ENCODE assay signal across 13 mouse cellular contexts in genomic region chr8:80204678-80205654, GRCm38 (mm10).
DNase-seq lines count a peak whose midpoint lies in the region; ATAC-seq and TF ChIP-seq lines count a peak whose summit lies in the region.
"Had no signal": no experiment of that assay in that cellular context is flagged by ENCODE, and none has a peak within 500 bp of the region (broad histone marks: within the 10 kb centered on the region; RNA-seq: fewer than 3 reads in every experiment).

No protein-coding gene starts in this region.

- H3K27me3 ChIP-seq in kidney, embryonic 16.5 days (ENCODE audit: insufficient read depth, low read length): no peaks in the 10 kb centered on the region
- H3K27me3 ChIP-seq in limb, embryonic 12.5 days: no peaks in the 10 kb centered on the region
- no peaks in the 10 kb centered on the region for H3K27me3 ChIP-seq in stomach, postnatal 0 days (ENCODE audit: control insufficient read depth, insufficient read depth, low read length)
- H3K27me3 ChIP-seq: intestine, embryonic 15.5 days; liver, embryonic 13.5 days had no signal

- H3K4me3 ChIP-seq in kidney, embryonic 16.5 days (ENCODE audit: low read length): no peak overlapping the region
- no peak overlapping the region for H3K4me3 ChIP-seq in limb, embryonic 12.5 days (replicated peaks)
- H3K4me3 ChIP-seq in stomach, postnatal 0 days (ENCODE audit: low read depth, low read length): no peak overlapping the region
- H3K4me3 ChIP-seq: intestine, embryonic 15.5 days; liver, embryonic 13.5 days had no signal

- no peak for TF ChIP-seq EP300 in stomach, postnatal 0 days (optimal IDR thresholded peaks at IDR 0.05)

- 28% methylated on average over 15 of the region's 15 CpGs for WGBS in kidney, embryonic 16.5 days
- 37% methylated on average over 15 of the region's 15 CpGs for WGBS in limb, embryonic 12.5 days
- 61% methylated on average over 15 of the region's 15 CpGs for WGBS in stomach, postnatal 0 days

- H3K4me1 ChIP-seq in kidney, embryonic 16.5 days (ENCODE audit: insufficient read depth, low read length): peaks cover 26% of the 10 kb centered on the region
- peaks cover 20% of the 10 kb centered on the region for H3K4me1 ChIP-seq in limb, embryonic 12.5 days (replicated peaks)
- no peaks in the 10 kb centered on the region for H3K4me1 ChIP-seq in stomach, postnatal 0 days (replicated peaks; ENCODE audit: control insufficient read depth, insufficient read depth)
- H3K4me1 ChIP-seq: intestine, embryonic 15.5 days; liver, embryonic 13.5 days had no signal

- no peak overlapping the region; the same call in 1 of the 2 replicates for H3K27ac ChIP-seq in kidney, embryonic 16.5 days (ENCODE audit: low read length)
- H3K27ac ChIP-seq in limb, embryonic 12.5 days: 0 out of 2 replicates have a peak overlapping the region, but pooled peaks have one; percentile 17
- no peak overlapping the region for H3K27ac ChIP-seq in stomach, postnatal 0 days (replicated peaks)
- H3K27ac ChIP-seq: intestine, embryonic 15.5 days; liver, embryonic 13.5 days had no signal

- H3K36me3 ChIP-seq in kidney, embryonic 16.5 days (ENCODE audit: insufficient read depth, low read length): no peaks in the 10 kb centered on the region
- no peaks in the 10 kb centered on the region for H3K36me3 ChIP-seq in limb, embryonic 12.5 days
- no peaks in the 10 kb centered on the region for H3K36me3 ChIP-seq in stomach, postnatal 0 days (ENCODE audit: control insufficient read depth, insufficient read depth, low read length)
- H3K36me3 ChIP-seq: intestine, embryonic 15.5 days; liver, embryonic 13.5 days had no signal

- no peaks in the 10 kb centered on the region for H3K9me3 ChIP-seq in kidney, embryonic 16.5 days (ENCODE audit: low read length)
- no peaks in the 10 kb centered on the region for H3K9me3 ChIP-seq in limb, embryonic 12.5 days
- no peaks in the 10 kb centered on the region for H3K9me3 ChIP-seq in stomach, postnatal 0 days (ENCODE audit: control insufficient read depth, low read length)
- H3K9me3 ChIP-seq: intestine, embryonic 15.5 days; liver, embryonic 13.5 days had no signal

- no peak overlapping the region for H3K9ac ChIP-seq in kidney, embryonic 16.5 days (replicated peaks; ENCODE audit: low read length)
- H3K9ac ChIP-seq in limb, embryonic 12.5 days (replicated peaks): no peak overlapping the region
- no peak overlapping the region for H3K9ac ChIP-seq in stomach, postnatal 0 days (ENCODE audit: low read length)
- H3K9ac ChIP-seq: intestine, embryonic 15.5 days; liver, embryonic 13.5 days had no signal

- no peak for TF ChIP-seq POLR2A in brain, embryonic 14.5 days (IDR thresholded peaks at IDR 0.05; ENCODE audit: borderline replicate concordance, extremely low read depth, insufficient read depth, insufficient read length, poor library complexity, severe bottlenecking)

- TF ChIP-seq CTCF in brain, embryonic 14.5 days (IDR thresholded peaks at IDR 0.05; ENCODE audit: borderline replicate concordance, extremely low read depth, insufficient read depth, insufficient read length): no peak
- no peak for TF ChIP-seq CTCF in stomach, postnatal 0 days (IDR thresholded peaks at IDR 0.05; ENCODE audit: low read depth)

- ATAC-seq in kidney, embryonic 16.5 days (ENCODE audit: low FRiP score, low TSS enrichment): peak; percentile 81
- ATAC-seq in limb, embryonic 12.5 days (ENCODE audit: insufficient number of reproducible peaks, insufficient read depth, low FRiP score, low TSS enrichment, low read depth): no peak
- ATAC-seq in inflammation-experienced regulatory T-cells, adult 6 months: no peak
- no peak for ATAC-seq in stomach, postnatal 0 days (ENCODE audit: low FRiP score, low TSS enrichment)
- ATAC-seq: intestine, embryonic 15.5 days had no signal

- no peak for DNase-seq in kidney, postnatal 25 days
- peak; percentile 51 for DNase-seq in brain, embryonic 14.5 days (ENCODE audit: low read depth)
- peak; percentile 29 for DNase-seq in embryo, embryonic 9.5 days (ENCODE audit: extremely low spot score)
- DNase-seq in yolk sac, embryonic 10.5 days (ENCODE audit: low spot score): no peak
- no peak for DNase-seq in stomach, postnatal 0 days (ENCODE audit: low spot score)
- DNase-seq: adrenal gland, postnatal 36 days; gastrocnemius, postnatal 10 days; liver, embryonic 13.5 days; thymus, postnatal 25 days had no signal

- 0 out of 2 replicates have a peak overlapping the region, but pooled peaks have one; percentile 5 for H3K4me2 ChIP-seq in kidney, embryonic 16.5 days (replicated peaks; ENCODE audit: low read depth, low read length)
- H3K4me2 ChIP-seq in limb, embryonic 12.5 days: no peak overlapping the region
- H3K4me2 ChIP-seq in stomach, postnatal 0 days (replicated peaks; ENCODE audit: low read depth): no peak overlapping the region
- H3K4me2 ChIP-seq: intestine, embryonic 15.5 days; liver, embryonic 13.5 days had no signal

Comparison
In these comparisons a context has a peak if more than half of its experiments do, and no peak if none do; other contexts are left out.
1. DNase-seq: peak in brain, embryonic 14.5 days (single experiment) and embryo, embryonic 9.5 days (single experiment); none in kidney, postnatal 25 days (0 of 2), yolk sac, embryonic 10.5 days (single experiment) and stomach, postnatal 0 days (single experiment).